Mouse (Mus musculus) limb, embryonic 11.5 days (tissue): Measurements from ENCODE around the gene Ptprg. TPM values are rescaled to one million over a fixed set of nuclear protein-coding genes. Genes with fewer than 3 reads are reported as not detected.

Experiments
- ATAC-seq: fragments of 200-750 bp; cut with Nextera tagmentation; 2 replicates; pipeline ENCODE4 v1.8.0; 2017; ENCODE audit warnings: low read depth; ENCODE audit not compliant: insufficient number of reproducible peaks, low FRiP score, low TSS enrichment
- DNase-seq: peaks from one replicate; pipeline ENCODE4 v3.0.0-alpha.2; 2015; ENCODE audit warnings: low spot score
- H3K27ac ChIP-seq: fragments of 300-500 bp; sonication (generic); replicated peaks from 2 replicates; pipeline ENCODE4 v1.5.1; 2014; ENCODE audit warnings: low read depth, mild to moderate bottlenecking, low read length
- H3K27me3 ChIP-seq: fragments of 300-500 bp; sonication (generic); 2 replicates; pipeline ENCODE4 v1.6.1; 2014; ENCODE audit warnings: mild to moderate bottlenecking, low read length, mixed read lengths; ENCODE audit not compliant: control insufficient read depth, insufficient read depth
- H3K36me3 ChIP-seq: fragments of 300-500 bp; sonication (generic); 2 replicates; pipeline ENCODE4 v1.6.1; 2014; ENCODE audit warnings: mild to moderate bottlenecking, low read length, moderate library complexity, mixed read lengths; ENCODE audit not compliant: control insufficient read depth, insufficient read depth
- H3K4me1 ChIP-seq: fragments of 300-500 bp; sonication (generic); 2 replicates; pipeline ENCODE4 v1.6.1; 2014; ENCODE audit warnings: low read length, mixed read lengths; ENCODE audit not compliant: control insufficient read depth, insufficient read depth
- H3K4me2 ChIP-seq: fragments of 300-500 bp; sonication (generic); 2 replicates; pipeline ENCODE4 v1.6.1; 2014; ENCODE audit warnings: low read depth, mild to moderate bottlenecking, moderate library complexity; ENCODE audit not compliant: severe bottlenecking
- H3K4me3 ChIP-seq: fragments of 300-500 bp; sonication (generic); 2 replicates; pipeline ENCODE4 v1.5.1; 2014; ENCODE audit warnings: low read depth, low read length
- H3K9ac ChIP-seq: fragments of 300-500 bp; sonication (generic); 2 replicates; pipeline ENCODE4 v1.6.1; 2014; ENCODE audit warnings: mild to moderate bottlenecking, low read length
- H3K9me3 ChIP-seq: fragments of 300-500 bp; sonication (generic); 2 replicates; pipeline ENCODE4 v1.6.1; 2016; ENCODE audit warnings: low read length; ENCODE audit not compliant: control insufficient read depth
- WGBS: fragments of 180-500 bp; shearing (Covaris S2); extraction: QIAGEN DNeasy Blood & Tissue Kit; methylation state at CpG from one replicate; pipeline ENCODE4 v1.1.7; 2014; 5-methylcytosine and 5-hydroxymethylcytosine counted together
- polyA plus RNA-seq: library from polyadenylated mRNA; unstranded; fragments of >200 nt; fragmentation: Nextera tagmentation; extraction: Ambion mirVana; gene quantifications from 2 replicates; pipeline ENCODE4 v1.2.1, GENCODE M21; 2014

Gene Ptprg
- polyA plus RNA-seq, 1 experiment from 2014 or later: 33.8 TPM

- Histone ChIP-seq H3K36me3 (no peaks in the 10 kb centered on the region), H3K9ac (no peak overlapping the region), H3K27ac (no peak overlapping the region), H3K4me3 (no peak overlapping the region), H3K27me3 (no peaks in the 10 kb centered on the region), H3K4me2 (no peak overlapping the region), H3K4me1 (peaks cover 8% of the 10 kb centered on the region; the same call in 1 of the 2 replicates), H3K9me3 (no peaks in the 10 kb centered on the region)
- DNase-seq: no peak
- WGBS: 90% methylated on average over 4 of the region's 4 CpGs
- ATAC-seq: no peak
These were observed 78.2 kb downstream of the Ptprg start for GRCm38 (mm10) chr14:11631505-11631904.

DNA sequence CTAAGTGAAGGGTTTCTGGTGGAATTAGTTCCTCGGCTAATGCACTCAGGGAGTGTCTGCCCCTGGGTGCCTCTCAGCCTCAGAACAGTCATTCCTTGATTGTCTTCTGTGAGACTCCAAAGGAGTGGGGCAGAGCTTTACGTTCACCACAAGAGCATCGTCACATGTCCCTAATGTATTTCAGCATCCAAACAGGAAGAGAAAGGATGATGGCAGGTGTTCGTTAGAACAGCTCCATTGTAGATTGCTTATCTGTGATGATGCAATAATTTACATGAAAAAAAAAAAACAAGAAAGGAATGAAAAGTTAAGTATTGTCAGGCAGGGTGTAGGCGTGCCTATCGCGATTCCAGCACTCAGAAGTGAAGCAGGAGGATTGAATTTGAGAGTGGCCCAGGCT lies 84.3 kb downstream of the Ptprg start:
- WGBS: 88% methylated on average over 7 of the region's 7 CpGs
- Histone ChIP-seq H3K4me3 (no peak overlapping the region), H3K27ac (no peak overlapping the region), H3K4me2 (no peak overlapping the region), H3K27me3 (no peaks in the 10 kb centered on the region), H3K4me1 (no peaks in the 10 kb centered on the region), H3K9ac (no peak overlapping the region), H3K36me3 (no peaks in the 10 kb centered on the region), H3K9me3 (no peaks in the 10 kb centered on the region)
- DNase-seq (no peak), ATAC-seq (no peak)

DNA sequence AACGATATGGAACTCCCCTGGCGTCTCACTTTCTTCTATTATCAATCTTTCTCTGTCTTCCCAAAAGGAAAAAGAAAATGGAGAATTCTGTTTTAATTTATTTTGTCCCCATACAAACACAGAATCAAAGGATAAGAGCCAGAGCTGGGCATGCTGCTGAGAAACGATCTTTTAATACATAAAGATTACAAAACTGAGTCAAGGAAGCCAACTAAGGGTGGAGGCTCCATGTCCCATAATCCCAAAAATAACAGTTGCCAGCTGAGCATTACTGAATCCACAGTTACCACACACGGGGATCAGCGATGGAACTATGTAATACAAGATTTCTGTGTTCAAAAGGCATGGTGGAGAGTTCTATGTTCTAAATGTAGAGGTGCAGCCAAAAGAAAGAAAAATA lies 86.0 kb downstream of the Ptprg start:
- ATAC-seq: no peak
- Histone ChIP-seq H3K4me1 (no peaks in the 10 kb centered on the region), H3K4me3 (no peak overlapping the region), H3K9me3 (no peaks in the 10 kb centered on the region), H3K27me3 (no peaks in the 10 kb centered on the region), H3K36me3 (no peaks in the 10 kb centered on the region), H3K9ac (no peak overlapping the region), H3K27ac (no peak overlapping the region), H3K4me2 (no peak overlapping the region)
- DNase-seq: no peak
- WGBS: 94% methylated on average over 5 of the region's 5 CpGs

- Histone ChIP-seq H3K4me3 (no peak overlapping the region), H3K9me3 (no peaks in the 10 kb centered on the region), H3K4me1 (no peaks in the 10 kb centered on the region), H3K27me3 (no peaks in the 10 kb centered on the region), H3K36me3 (no peaks in the 10 kb centered on the region), H3K9ac (no peak overlapping the region), H3K27ac (no peak overlapping the region), H3K4me2 (no peak overlapping the region)
- DNase-seq: no peak
- no peak for ATAC-seq
These were observed 87.0 kb downstream of the Ptprg start for GRCm38 (mm10) chr14:11640372-11640771.

DNA sequence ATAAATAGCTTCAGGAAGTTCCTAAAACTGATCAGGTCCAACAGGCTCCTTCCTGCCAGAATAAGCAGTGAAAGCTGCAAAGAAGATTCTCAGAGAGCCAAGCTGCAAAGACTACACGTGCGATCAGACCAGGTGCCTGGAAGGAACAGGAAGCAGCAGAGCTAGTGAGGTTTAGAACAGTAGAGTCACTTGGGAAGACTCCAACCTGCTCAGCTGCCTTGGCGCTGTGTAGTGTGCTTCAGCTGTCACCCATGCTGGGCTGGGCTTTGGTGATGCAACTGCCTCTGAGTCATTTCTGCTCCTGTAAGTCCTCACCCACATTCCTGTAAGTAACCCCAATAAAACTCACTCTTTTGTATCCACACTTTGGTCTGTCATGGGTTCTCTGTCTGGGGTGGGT lies 87.7 kb downstream of the Ptprg start:
- 91% methylated on average over 3 of the region's 3 CpGs for WGBS
- Histone ChIP-seq H3K36me3 (no peaks in the 10 kb centered on the region), H3K4me3 (no peak overlapping the region), H3K27me3 (no peaks in the 10 kb centered on the region), H3K4me2 (no peak overlapping the region), H3K27ac (no peak overlapping the region), H3K9ac (no peak overlapping the region), H3K9me3 (no peaks in the 10 kb centered on the region), H3K4me1 (no peaks in the 10 kb centered on the region)
- ATAC-seq (no peak), DNase-seq (no peak)

DNA sequence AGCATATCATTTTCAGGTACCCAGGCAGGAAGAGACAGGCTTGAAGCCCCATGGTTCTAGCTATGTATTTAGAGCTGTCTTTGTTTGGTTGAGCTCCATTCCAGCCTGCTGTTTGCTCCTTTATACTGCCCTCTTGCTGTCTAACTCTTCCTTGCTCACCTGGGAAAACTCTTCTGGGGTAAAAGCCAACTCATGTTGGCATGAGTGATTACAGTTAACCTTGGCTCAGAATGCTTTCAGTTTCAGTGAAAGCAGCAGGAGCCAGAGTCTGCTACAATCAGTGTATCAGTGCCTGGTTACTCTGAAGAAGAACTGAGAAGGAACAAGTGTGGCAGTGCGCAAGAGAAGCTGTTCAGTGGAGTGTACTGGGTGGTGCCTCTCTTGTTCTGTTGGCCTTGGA lies 89.6 kb downstream of the Ptprg start:
- DNase-seq: no peak
- H3K27ac ChIP-seq: no peak overlapping the region
- no peak overlapping the region for H3K9ac ChIP-seq
- no peak overlapping the region for H3K4me2 ChIP-seq
- H3K27me3 ChIP-seq: no peaks in the 10 kb centered on the region
- no peaks in the 10 kb centered on the region for H3K4me1 ChIP-seq
- H3K36me3 ChIP-seq: no peaks in the 10 kb centered on the region
- 94% methylated on average over 1 of the region's 1 CpGs for WGBS
- ATAC-seq: no peak
- H3K4me3 ChIP-seq: no peak overlapping the region
- no peaks in the 10 kb centered on the region for H3K9me3 ChIP-seq

DNA sequence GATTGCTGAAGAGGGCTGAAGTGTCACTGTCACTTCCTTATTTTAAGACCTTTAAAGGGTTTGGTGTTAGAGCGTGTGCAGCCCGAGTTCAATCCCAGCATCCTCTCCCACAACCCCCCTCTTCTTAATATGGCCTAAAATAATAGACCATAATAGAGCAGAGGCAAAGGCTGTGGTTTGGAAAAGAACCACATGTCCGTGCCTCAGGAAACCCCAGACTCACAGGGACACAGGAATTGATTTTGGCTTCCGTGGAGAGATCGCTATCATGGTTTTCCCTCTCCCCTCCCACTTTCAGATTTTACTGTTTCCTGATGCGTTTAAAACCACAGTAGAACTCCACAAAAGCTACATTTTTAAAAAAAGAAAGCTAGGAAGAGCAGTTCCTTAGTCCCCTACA lies 104.0 kb downstream of the Ptprg start:
- ATAC-seq (no peak), DNase-seq (no peak)
- 80% methylated on average over 6 of the region's 6 CpGs for WGBS

GRCm38 (mm10) chr14:11663661-11664215 lies 110.4 kb downstream of the Ptprg start:
- H3K4me3 ChIP-seq: no peak overlapping the region

More for the DNA sequence above, 104.0 kb downstream of the Ptprg start:
- H3K9me3 ChIP-seq: no peaks in the 10 kb centered on the region
- no peaks in the 10 kb centered on the region for H3K4me1 ChIP-seq
- no peaks in the 10 kb centered on the region for H3K27me3 ChIP-seq
- no peak overlapping the region for H3K4me3 ChIP-seq
- H3K27ac ChIP-seq: no peak overlapping the region
- H3K36me3 ChIP-seq: no peaks in the 10 kb centered on the region
- no peak overlapping the region for H3K9ac ChIP-seq
- H3K4me2 ChIP-seq: no peak overlapping the region

DNA sequence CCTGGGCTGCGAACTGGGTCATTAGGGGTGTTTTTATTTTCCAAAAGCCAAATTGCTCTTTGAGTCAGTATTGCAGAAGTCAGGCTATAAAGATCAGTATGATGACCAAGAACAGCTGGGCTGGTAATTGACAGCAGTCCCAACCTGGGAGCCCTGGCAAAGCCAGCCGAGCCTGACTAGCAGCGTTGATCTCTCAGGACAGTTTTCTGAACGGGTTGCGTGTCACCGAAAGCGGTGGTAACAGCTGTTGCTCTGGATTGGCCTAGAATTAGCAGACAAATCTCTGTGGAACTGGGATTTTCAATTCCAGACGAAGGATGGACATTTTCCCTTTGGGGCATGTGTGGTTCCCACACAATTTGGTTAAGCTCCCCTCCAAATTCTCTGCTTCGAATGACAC lies 111.0 kb downstream of the Ptprg start:
- Histone ChIP-seq H3K27me3 (no peaks in the 10 kb centered on the region), H3K4me1 (peaks cover 19% of the 10 kb centered on the region), H3K4me3 (no peak overlapping the region), H3K9ac (no peak overlapping the region), H3K4me2 (no peak overlapping the region), H3K27ac (no peak overlapping the region), H3K36me3 (no peaks in the 10 kb centered on the region), H3K9me3 (no peaks in the 10 kb centered on the region)
- peak; percentile 56 for DNase-seq
- 16% methylated on average over 9 of the region's 9 CpGs for WGBS
- ATAC-seq: no peak

More at GRCm38 (mm10) chr14:11663661-11664215, 110.4 kb downstream of the Ptprg start:
- Histone ChIP-seq H3K36me3 (no peaks in the 10 kb centered on the region), H3K27ac (no peak overlapping the region), H3K27me3 (no peaks in the 10 kb centered on the region), H3K9me3 (no peaks in the 10 kb centered on the region), H3K9ac (no peak overlapping the region), H3K4me2 (no peak overlapping the region), H3K4me1 (peaks cover 19% of the 10 kb centered on the region)
- ATAC-seq (no peak), DNase-seq (no peak)
- WGBS: 10% methylated on average over 11 of the region's 11 CpGs
